Mouse (Mus musculus) heart, embryonic 12.5 days (tissue): ENCODE results near the gene Abcg4. TPM values are rescaled to one million over a fixed set of nuclear protein-coding genes. Genes with fewer than 3 reads are reported as not detected.
A peak's percentile ranks its signal among the peaks of the same experiment; 100 is the strongest.

ENCODE experiments used
- ATAC-seq: fragments of 200-750 bp; cut with Nextera tagmentation; 2 replicates; pipeline ENCODE4 v1.8.0; 2017; ENCODE audit warnings: moderate TSS enrichment, moderate library complexity; ENCODE audit not compliant: insufficient number of reproducible peaks, low FRiP score
- H3K27ac ChIP-seq: fragments of 300-500 bp; sonication (generic); 2 replicates; pipeline ENCODE4 v1.5.1; 2016; ENCODE audit warnings: mild to moderate bottlenecking, moderate library complexity; ENCODE audit not compliant: poor library complexity, severe bottlenecking
- H3K27me3 ChIP-seq: fragments of 300-500 bp; sonication (generic); replicated peaks from 2 replicates; pipeline ENCODE4 v1.6.1; 2016; ENCODE audit warnings: mild to moderate bottlenecking, moderate library complexity
- H3K36me3 ChIP-seq: fragments of 300-500 bp; sonication (generic); 2 replicates; pipeline ENCODE4 v1.6.1; 2016; ENCODE audit warnings: mild to moderate bottlenecking, moderate library complexity
- H3K4me1 ChIP-seq: fragments of 300-500 bp; sonication (generic); replicated peaks from 2 replicates; pipeline ENCODE4 v1.6.1; 2016; ENCODE audit warnings: mild to moderate bottlenecking
- H3K4me2 ChIP-seq: fragments of 300-500 bp; sonication (generic); 2 replicates; pipeline ENCODE4 v1.6.1; 2016; ENCODE audit warnings: mild to moderate bottlenecking, moderate library complexity
- H3K4me3 ChIP-seq: fragments of 300-500 bp; sonication (generic); 2 replicates; pipeline ENCODE4 v1.5.1; 2016; ENCODE audit warnings: mild to moderate bottlenecking
- H3K9ac ChIP-seq: fragments of 300-500 bp; sonication (generic); 2 replicates; pipeline ENCODE4 v1.6.1; 2016; ENCODE audit warnings: mild to moderate bottlenecking, moderate library complexity
- H3K9me3 ChIP-seq: fragments of 300-500 bp; sonication (generic); replicated peaks from 2 replicates; pipeline ENCODE4 v1.6.1; 2016; ENCODE audit warnings: mild to moderate bottlenecking, moderate library complexity
- WGBS: fragments of 180-500 bp; shearing (Covaris S2); methylation state at CpG from one replicate; pipeline ENCODE4 v1.1.7; 2016; 5-methylcytosine and 5-hydroxymethylcytosine counted together
- polyA plus RNA-seq: library from polyadenylated mRNA; unstranded; fragments of >200 nt; fragmentation: Nextera tagmentation; extraction: Ambion mirVana; gene quantifications from 2 replicates; pipeline ENCODE4 v1.2.1, GENCODE M21; 2016

Abcg4 gene
- polyA plus RNA-seq, 1 experiment from 2014 or later, result 4.3 TPM

DNA sequence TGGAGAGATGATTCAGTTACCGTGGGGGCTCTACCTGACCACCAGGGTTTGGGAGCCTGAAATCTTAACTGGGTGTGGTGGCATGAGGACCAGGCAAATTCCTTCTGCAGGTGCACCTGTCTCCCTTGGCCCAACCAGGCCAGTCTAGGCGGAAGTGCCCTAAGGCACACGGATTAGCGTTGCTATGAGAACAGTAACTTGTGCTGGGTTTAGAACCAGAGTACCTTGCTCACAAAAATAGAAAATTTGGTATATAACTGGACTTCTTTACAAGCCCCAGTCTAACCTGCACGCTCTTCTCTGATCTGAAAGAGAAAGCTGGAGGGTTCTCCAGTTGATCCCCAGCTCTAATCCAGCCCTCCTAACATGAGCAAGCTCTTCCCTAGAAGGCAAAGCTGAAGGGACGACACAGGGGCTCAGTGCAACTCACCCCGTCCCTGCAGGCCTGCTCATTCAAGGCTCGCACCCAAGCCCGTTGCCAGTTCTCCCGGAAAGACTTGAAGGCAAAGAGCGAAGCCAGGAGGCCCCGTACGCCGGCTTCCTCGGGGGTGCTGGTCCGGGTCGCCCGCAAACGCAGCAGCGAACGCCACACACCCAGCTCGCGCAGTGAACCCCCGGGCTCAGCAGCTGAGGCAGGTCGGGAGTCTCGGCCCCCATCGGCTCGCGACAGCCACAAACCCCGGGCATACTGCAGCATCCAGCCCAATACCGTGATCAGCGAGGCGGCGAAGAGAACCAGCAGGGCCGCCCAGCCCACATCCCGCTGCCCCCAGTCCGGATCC lies 30.9 kb upstream of the Abcg4 start:
- peak overlapping the region; percentile 44 for H3K27ac ChIP-seq
- H3K4me1 ChIP-seq, result peaks cover 26% of the 10 kb centered on the region
- peaks cover 27% of the 10 kb centered on the region for H3K36me3 ChIP-seq
- H3K9me3 ChIP-seq, result no peaks in the 10 kb centered on the region
- peak overlapping the region; percentile 88 for H3K4me2 ChIP-seq
- no peaks in the 10 kb centered on the region for H3K27me3 ChIP-seq
- H3K4me3 ChIP-seq, result peak overlapping the region; percentile 91
- 3% methylated on average over 36 of the region's 37 CpGs for WGBS
- peak; percentile 7; the same call in 1 of the 2 replicates for ATAC-seq
- peak overlapping the region; percentile 90 for H3K9ac ChIP-seq

DNA sequence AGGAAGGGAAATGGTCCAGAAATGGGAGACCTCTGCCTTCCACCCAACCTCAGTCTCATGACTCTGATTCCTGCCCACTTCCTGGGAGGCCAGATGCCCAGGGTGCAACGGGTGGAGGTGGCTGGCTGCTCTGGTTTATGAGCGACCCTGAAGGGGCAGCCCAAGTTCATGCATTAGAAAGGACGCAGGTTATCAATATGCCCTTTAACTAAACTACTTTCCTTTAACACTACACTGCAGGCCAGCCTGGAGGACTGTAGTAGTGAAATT lies 30.3 kb upstream of the Abcg4 start:
- ATAC-seq, result no peak
- H3K27ac ChIP-seq, result no peak overlapping the region
- H3K4me2 ChIP-seq, result peak overlapping the region; percentile 88
- 30% methylated on average over 3 of the region's 3 CpGs for WGBS
- peaks cover 26% of the 10 kb centered on the region for H3K4me1 ChIP-seq
- peak overlapping the region; percentile 90 for H3K9ac ChIP-seq
- H3K4me3 ChIP-seq, result peak overlapping the region; percentile 91
- peaks cover 33% of the 10 kb centered on the region for H3K36me3 ChIP-seq
- no peaks in the 10 kb centered on the region for H3K27me3 ChIP-seq
- H3K9me3 ChIP-seq, result no peaks in the 10 kb centered on the region

DNA sequence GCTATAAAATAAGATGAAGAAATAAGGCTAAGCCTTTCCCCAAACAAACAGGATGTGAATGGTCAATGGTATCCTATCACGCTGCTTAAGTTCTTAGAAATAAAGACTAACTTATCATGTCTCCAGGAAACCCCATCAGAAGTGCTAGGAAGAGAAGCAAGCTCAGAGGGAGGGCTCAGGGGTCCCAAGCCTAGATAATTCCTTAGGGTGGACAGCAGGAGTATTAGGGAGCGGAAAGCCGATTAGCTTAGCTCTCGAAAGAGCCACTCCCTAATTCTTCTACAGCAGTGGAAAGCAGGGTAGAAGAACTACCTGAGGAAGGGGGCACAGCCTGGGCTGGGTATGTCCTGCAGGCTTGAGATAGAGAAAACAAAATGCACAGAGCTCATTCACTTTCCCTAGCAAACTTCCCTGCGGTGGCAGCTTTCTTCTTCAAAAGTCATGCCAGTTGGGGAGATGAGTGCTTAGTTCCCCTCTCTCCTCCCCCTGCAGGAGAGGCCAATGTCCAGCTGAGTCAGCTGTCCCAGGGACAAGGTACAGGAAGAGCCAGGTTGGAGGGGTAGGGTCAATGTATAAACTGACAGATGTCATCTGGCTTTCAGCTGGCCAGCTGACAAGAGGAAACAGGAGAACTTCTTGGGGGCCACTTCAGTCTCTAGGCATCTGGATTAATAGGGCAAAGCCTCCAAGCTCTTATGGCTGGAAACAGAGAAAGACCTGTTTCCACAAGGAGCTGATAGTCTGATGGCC lies 29.8 kb upstream of the Abcg4 start:
- H3K27me3 ChIP-seq, result no peaks in the 10 kb centered on the region
- WGBS, result 51% methylated on average over 5 of the region's 5 CpGs

DNA sequence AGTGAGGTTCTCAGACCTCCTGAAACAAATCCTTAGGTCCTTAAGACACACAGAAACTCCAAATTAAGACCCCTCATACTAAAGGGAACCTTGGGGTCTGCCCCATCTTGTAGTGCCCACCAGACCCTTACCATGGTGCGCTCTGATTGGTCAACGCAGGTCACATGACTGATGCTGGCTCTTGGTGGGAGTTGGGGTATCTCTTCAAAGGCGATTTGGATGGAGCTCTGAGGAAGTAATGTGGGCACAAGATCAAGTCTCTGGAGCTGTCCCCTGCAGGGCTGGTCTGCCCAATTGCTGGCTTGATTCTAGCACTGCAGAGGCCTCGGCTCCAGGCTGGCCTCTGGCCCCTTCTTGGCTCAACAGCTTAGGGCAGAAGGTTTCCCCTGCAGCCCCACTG lies 29.0 kb upstream of the Abcg4 start:
- Histone ChIP-seq H3K4me1 (peaks cover 26% of the 10 kb centered on the region), H3K4me3 (no peak overlapping the region), H3K9ac (no peak overlapping the region), H3K27ac (no peak overlapping the region), H3K9me3 (no peaks in the 10 kb centered on the region), H3K27me3 (no peaks in the 10 kb centered on the region), H3K36me3 (peaks cover 46% of the 10 kb centered on the region), H3K4me2 (peak overlapping the region; percentile 88; the same call in 1 of the 2 replicates)
- no peak for ATAC-seq
- 73% methylated on average over 4 of the region's 4 CpGs for WGBS

More for the DNA sequence above, 29.8 kb upstream of the Abcg4 start:
- peak overlapping the region; percentile 88 for H3K4me2 ChIP-seq
- no peak for ATAC-seq
- H3K4me1 ChIP-seq, result peaks cover 26% of the 10 kb centered on the region
- H3K4me3 ChIP-seq, result peak overlapping the region; percentile 91
- no peaks in the 10 kb centered on the region for H3K9me3 ChIP-seq
- H3K36me3 ChIP-seq, result peaks cover 38% of the 10 kb centered on the region
- peak overlapping the region; percentile 90; the same call in 1 of the 2 replicates for H3K9ac ChIP-seq
- H3K27ac ChIP-seq, result no peak overlapping the region

DNA sequence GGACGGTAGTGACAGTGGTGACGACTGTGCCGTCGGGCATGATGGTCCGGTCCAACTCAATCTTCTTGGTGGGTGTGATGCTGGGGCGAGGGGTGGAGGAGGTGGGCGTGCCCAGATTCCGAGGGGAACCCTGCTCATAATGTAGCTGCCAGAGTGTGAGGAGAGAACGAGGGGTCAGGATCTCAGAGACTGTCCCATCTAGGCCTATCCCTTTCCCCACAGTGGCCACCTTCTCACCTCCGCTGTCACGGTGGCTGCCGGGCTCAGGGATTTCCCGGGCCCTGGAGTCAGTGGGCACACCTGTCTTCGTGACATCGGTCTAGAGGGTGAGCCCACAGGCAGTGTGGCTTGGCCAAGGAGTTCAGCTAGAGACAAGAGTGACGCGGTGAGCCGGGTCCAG lies 26.5 kb upstream of the Abcg4 start:
- peaks cover 32% of the 10 kb centered on the region for H3K4me1 ChIP-seq
- H3K4me2 ChIP-seq, result no peak overlapping the region
- no peak overlapping the region for H3K27ac ChIP-seq
- WGBS, result 86% methylated on average over 18 of the region's 18 CpGs
- no peak overlapping the region for H3K4me3 ChIP-seq
- peaks cover 47% of the 10 kb centered on the region for H3K36me3 ChIP-seq
- no peaks in the 10 kb centered on the region for H3K27me3 ChIP-seq
- ATAC-seq, result no peak
- H3K9ac ChIP-seq, result no peak overlapping the region
- no peaks in the 10 kb centered on the region for H3K9me3 ChIP-seq

DNA sequence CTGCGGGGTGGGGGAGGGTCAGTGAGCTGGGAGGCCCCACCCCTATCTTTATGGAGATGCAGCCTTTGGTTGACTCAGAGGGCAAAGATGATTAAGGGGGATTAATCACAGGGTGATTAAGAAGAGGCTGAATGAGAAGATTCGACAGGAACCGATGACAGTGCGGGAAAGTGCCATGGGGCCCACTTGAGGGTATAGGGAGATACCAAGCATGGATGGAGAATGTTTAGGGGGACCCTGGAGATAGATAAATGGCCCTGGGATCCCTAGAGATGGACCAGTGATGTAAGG lies 25.8 kb upstream of the Abcg4 start:
- Histone ChIP-seq H3K27me3 (no peaks in the 10 kb centered on the region), H3K4me3 (no peak overlapping the region), H3K27ac (no peak overlapping the region), H3K9ac (no peak overlapping the region), H3K9me3 (no peaks in the 10 kb centered on the region), H3K4me2 (no peak overlapping the region), H3K4me1 (peaks cover 31% of the 10 kb centered on the region), H3K36me3 (peaks cover 47% of the 10 kb centered on the region)
- no peak for ATAC-seq
- WGBS, result 65% methylated on average over 4 of the region's 4 CpGs

DNA sequence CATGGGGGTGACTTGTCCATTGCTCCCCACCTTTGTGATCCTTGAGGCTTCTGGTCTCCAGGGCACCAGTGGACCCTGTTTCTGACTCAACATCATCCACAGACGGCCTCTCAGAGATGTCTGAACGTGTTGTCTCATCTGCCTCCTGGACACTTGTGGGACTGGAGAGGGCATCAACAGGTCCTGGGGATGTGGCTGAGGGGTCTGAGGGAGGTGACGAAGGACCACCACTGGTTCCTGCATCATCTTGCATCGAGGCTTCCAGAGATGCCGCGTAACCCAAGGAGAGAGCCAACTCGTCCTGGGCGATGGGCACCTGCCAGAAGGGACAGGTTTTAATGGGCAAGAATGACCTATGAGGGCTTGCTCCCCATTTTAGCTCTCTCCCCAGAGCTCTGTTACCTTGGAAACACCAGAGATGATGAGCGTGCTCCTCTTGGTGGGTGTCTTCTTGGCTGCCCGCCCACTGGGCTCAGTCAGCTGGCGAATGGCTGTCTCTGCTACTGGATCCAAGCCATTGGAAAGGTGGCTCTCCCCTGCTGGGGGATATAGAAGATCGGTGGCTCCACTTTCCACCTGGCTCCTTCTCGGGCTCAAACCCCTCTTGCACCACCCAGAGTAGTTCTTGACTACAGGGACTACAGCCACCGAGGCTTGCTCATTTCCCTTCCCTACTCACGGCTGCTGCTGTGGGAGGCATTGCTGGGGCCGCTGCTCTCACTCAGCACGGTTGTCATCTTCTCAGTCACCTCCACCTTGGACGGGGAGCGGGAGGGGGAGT lies 25.3 kb upstream of the Abcg4 start:
- ATAC-seq, result no peak
- Histone ChIP-seq H3K4me1 (peaks cover 26% of the 10 kb centered on the region), H3K27me3 (no peaks in the 10 kb centered on the region), H3K4me2 (no peak overlapping the region), H3K27ac (no peak overlapping the region), H3K9me3 (no peaks in the 10 kb centered on the region), H3K9ac (no peak overlapping the region), H3K36me3 (peaks cover 47% of the 10 kb centered on the region), H3K4me3 (no peak overlapping the region)
- 73% methylated on average over 19 of the region's 19 CpGs for WGBS

DNA sequence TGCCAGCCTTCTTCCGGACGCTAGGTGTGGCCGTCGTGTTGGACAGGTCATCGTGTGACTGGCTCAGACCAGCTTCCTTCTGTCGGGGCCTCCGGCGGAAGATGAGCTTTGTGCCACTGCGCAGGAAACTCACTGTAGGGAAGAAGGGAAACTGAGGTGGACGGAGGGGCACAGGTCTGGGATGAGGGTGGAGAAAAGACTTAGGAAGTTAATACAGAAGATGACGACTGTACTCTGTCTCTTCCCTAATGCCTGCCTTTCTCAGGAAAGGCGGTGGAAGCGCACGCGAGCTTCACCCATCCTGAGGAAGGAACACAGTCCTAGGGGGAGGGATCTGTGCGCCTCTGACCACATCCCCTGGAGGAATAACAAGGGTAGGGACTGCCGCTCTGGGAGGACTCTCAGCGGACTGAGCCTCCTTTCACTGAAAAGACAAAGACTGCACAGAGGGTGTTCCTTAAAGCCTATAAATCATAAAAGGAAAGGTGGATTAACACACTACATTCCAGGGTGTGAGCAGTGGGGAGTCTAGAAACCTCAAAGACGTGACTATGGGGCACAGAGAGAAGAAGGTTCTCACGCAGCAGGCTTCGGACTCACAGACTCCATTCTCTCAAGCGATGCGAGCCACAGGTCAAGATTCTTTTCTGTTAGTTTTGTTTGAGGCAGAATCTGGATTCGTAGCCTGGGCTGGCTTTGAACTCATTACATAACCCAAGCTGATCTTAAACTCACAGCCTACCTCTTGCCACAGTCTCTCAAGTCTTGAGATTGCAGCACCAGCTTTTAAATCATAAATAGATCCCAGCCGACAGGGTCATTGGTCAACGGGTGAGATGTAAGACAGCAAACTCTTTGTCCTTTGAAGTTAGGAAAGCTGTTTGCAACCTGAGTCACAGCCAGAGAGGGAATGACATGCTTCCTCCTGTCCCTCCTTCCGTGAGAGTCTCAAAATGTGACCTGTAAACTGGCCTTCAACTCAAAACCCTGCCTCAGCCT lies 23.0 kb upstream of the Abcg4 start:
- H3K4me2 ChIP-seq, result peak overlapping the region; percentile 46
- H3K27ac ChIP-seq, result no peak overlapping the region
- H3K36me3 ChIP-seq, result peaks cover 40% of the 10 kb centered on the region
- peaks cover 13% of the 10 kb centered on the region for H3K4me1 ChIP-seq
- H3K27me3 ChIP-seq, result no peaks in the 10 kb centered on the region
- H3K9me3 ChIP-seq, result no peaks in the 10 kb centered on the region
- peak; percentile 60; the same call in 1 of the 2 replicates for ATAC-seq
- peak overlapping the region; percentile 16; the same call in 1 of the 2 replicates for H3K9ac ChIP-seq
- H3K4me3 ChIP-seq, result peak overlapping the region; percentile 2; the same call in 1 of the 2 replicates
- 16% methylated on average over 27 of the region's 27 CpGs for WGBS

DNA sequence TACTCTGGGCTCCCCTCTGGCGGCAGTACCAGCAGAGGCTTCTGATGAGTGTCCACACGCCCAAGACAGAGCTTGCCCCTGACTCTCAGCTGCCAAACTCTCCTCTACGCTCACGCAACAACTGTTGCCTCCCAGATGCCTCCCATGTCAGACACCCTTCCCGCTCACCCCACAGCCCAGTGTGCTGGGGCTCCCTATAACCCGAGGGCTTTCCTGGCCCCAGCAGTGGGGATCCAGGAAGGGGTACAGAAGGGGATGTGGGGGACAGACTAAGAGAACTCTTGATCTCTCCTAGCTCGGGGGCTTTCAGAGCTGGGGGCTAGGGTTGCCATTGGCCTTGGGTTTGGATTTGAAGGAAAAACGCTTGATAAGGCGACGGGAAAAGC lies 22.3 kb upstream of the Abcg4 start:
- peak overlapping the region; percentile 46 for H3K4me2 ChIP-seq
- ATAC-seq, result no peak
- 26% methylated on average over 10 of the region's 10 CpGs for WGBS

DNA sequence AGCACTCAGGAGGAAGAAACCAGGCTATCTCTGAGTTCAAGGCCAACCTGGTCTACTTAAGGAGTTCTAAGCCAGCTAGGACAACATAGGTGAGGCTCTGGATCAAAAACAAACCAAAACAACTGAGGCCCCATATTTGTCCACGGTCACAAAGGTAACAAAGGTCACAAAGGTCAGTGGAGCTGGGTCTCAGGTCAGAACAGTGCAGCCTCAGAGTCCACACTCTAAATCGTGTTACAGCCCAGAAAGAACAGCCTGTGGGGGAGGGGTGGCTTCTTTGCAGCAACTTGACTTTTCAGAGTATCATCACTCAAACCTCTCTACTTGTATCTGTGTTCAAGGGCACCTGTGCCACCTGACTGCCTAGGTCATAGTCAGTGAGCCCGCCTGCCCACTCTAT lies 21.3 kb upstream of the Abcg4 start:
- Histone ChIP-seq H3K27me3 (no peaks in the 10 kb centered on the region), H3K4me3 (no peak overlapping the region), H3K9me3 (no peaks in the 10 kb centered on the region), H3K36me3 (peaks cover 23% of the 10 kb centered on the region), H3K4me2 (no peak overlapping the region), H3K27ac (no peak overlapping the region), H3K4me1 (peaks cover 15% of the 10 kb centered on the region), H3K9ac (no peak overlapping the region)
- WGBS, result 69% methylated on average over 3 of the region's 3 CpGs
- ATAC-seq, result no peak

More for the DNA sequence above, 22.3 kb upstream of the Abcg4 start:
- H3K4me1 ChIP-seq, result peaks cover 13% of the 10 kb centered on the region
- H3K27ac ChIP-seq, result no peak overlapping the region
- no peak overlapping the region for H3K4me3 ChIP-seq
- H3K27me3 ChIP-seq, result no peaks in the 10 kb centered on the region
- H3K36me3 ChIP-seq, result peaks cover 33% of the 10 kb centered on the region
- H3K9me3 ChIP-seq, result no peaks in the 10 kb centered on the region
- H3K9ac ChIP-seq, result peak overlapping the region; percentile 16; the same call in 1 of the 2 replicates
